Mouse (Mus musculus) ovary, postnatal 10 days (tissue): ENCODE measurements around the gene Rfx4.

Experiments
- DNase-seq: peaks from one replicate; pipeline ENCODE4 v3.0.0; 2022; ENCODE audit warnings: low spot score

Rfx4 gene

GRCm38 (mm10) chr10:84913148-84913547, 157.3 kb downstream of the Rfx4 start:
- no peak for DNase-seq

- no peak for DNase-seq
Measured at GRCm38 (mm10) chr10:84915476-84915875, 159.6 kb downstream of the Rfx4 start.

- DNase-seq = peak; percentile 99
Measured at GRCm38 (mm10) chr10:84916810-84917730, 161.2 kb downstream of the Rfx4 start, which contains the start of gene Ric8b. Ric8b (plus strand) TSS chr10:84917616.

GRCm38 (mm10) chr10:84917731-84918095, 161.9 kb downstream of the Rfx4 start:
- no peak for DNase-seq

- DNase-seq = no peak
Measured at GRCm38 (mm10) chr10:84926336-84926735, 170.5 kb downstream of the Rfx4 start.

GRCm38 (mm10) chr10:84926885-84927284, 171.0 kb downstream of the Rfx4 start:
- DNase-seq = no peak

- DNase-seq = no peak
Measured at GRCm38 (mm10) chr10:84928465-84928864, 172.6 kb downstream of the Rfx4 start.

GRCm38 (mm10) chr10:84935553-84936209, 179.8 kb downstream of the Rfx4 start:
- no peak for DNase-seq

- no peak for DNase-seq
Measured at GRCm38 (mm10) chr10:84936832-84937515, 181.1 kb downstream of the Rfx4 start.

- no peak for DNase-seq
Measured at GRCm38 (mm10) chr10:84938094-84938820, 182.4 kb downstream of the Rfx4 start.

GRCm38 (mm10) chr10:84938886-84939285, 183.0 kb downstream of the Rfx4 start:
- no peak for DNase-seq

- no peak for DNase-seq
Measured at GRCm38 (mm10) chr10:84940356-84940755, 184.5 kb downstream of the Rfx4 start.

- no peak for DNase-seq
Measured at GRCm38 (mm10) chr10:84945692-84946091, 189.8 kb downstream of the Rfx4 start.

- DNase-seq = no peak
Measured at GRCm38 (mm10) chr10:84948970-84949683, 193.3 kb downstream of the Rfx4 start.

GRCm38 (mm10) chr10:84949684-84950010, 193.8 kb downstream of the Rfx4 start:
- no peak for DNase-seq

GRCm38 (mm10) chr10:84950384-84950783, 194.5 kb downstream of the Rfx4 start:
- no peak for DNase-seq

GRCm38 (mm10) chr10:84954236-84954635, 198.4 kb downstream of the Rfx4 start:
- DNase-seq = no peak
